Mouse (Mus musculus): Measurements from ENCODE around the gene Wdr20. TPM values are rescaled to one million over a fixed set of nuclear protein-coding genes. Genes with fewer than 3 reads are reported as not detected.

Wdr20 gene
- total and polyA plus RNA-seq, 2 experiments from 2014 or later: 12.1 to 36.9 TPM

- peak overlapping the region; percentile 96 for H3K27ac ChIP-seq (ENCODE audit: low read depth)
- H3K4me1 ChIP-seq (ENCODE audit: control insufficient read depth, insufficient read depth): peaks cover 6% of the 10 kb centered on the region; the same call in 1 of the 2 replicates
- peak overlapping the region; percentile 99 for H3K9ac ChIP-seq (replicated peaks; ENCODE audit: low read depth, low read length)
- peak; percentile 95 for DNase-seq (ENCODE audit: low spot score)
- peak overlapping the region; percentile 69 for H3K4me2 ChIP-seq (ENCODE audit: low read depth, low read length)
- no peaks in the 10 kb centered on the region for H3K9me3 ChIP-seq (replicated peaks; ENCODE audit: control insufficient read depth, low read length)
- peaks cover 30% of the 10 kb centered on the region for H3K36me3 ChIP-seq (replicated peaks; ENCODE audit: control insufficient read depth, insufficient read depth, low read length)
- no peaks in the 10 kb centered on the region for H3K27me3 ChIP-seq (ENCODE audit: control insufficient read depth, insufficient read depth, low read length)
- under 1% methylated on average over 86 of the region's 89 CpGs for WGBS
- ATAC-seq (ENCODE audit: insufficient read depth, low read depth): peak; percentile 95
- peak overlapping the region; percentile 100 for H3K4me3 ChIP-seq (ENCODE audit: low read depth, low read length)
- TF ChIP-seq EP300 (IDR thresholded peaks at IDR 0.05; ENCODE audit: low read depth) (0 out of 2 replicates have a peak, but pooled peaks have one; percentile 79), CTCF (IDR thresholded peaks at IDR 0.05; ENCODE audit: low read depth) (no peak)
These were observed 41.4 kb upstream of the Wdr20 start for GRCm38 (mm10) chr12:110696173-110696974.

- Histone ChIP-seq H3K27me3 (ENCODE audit: control insufficient read depth, insufficient read depth, low read length) (no peaks in the 10 kb centered on the region), H3K9me3 (replicated peaks; ENCODE audit: control insufficient read depth, low read length) (no peaks in the 10 kb centered on the region), H3K27ac (ENCODE audit: low read depth) (peak overlapping the region; percentile 96), H3K4me3 (ENCODE audit: low read depth, low read length) (peak overlapping the region; percentile 100), H3K4me2 (ENCODE audit: low read depth, low read length) (peak overlapping the region; percentile 69), H3K36me3 (replicated peaks; ENCODE audit: control insufficient read depth, insufficient read depth, low read length) (peaks cover 24% of the 10 kb centered on the region), H3K4me1 (ENCODE audit: control insufficient read depth, insufficient read depth) (peaks cover 8% of the 10 kb centered on the region; the same call in 1 of the 2 replicates), H3K9ac (replicated peaks; ENCODE audit: low read depth, low read length) (peak overlapping the region; percentile 57)
- ATAC-seq (ENCODE audit: insufficient read depth, low read depth) (no peak), DNase-seq (ENCODE audit: low spot score) (no peak)
- 45% methylated on average over 9 of the region's 9 CpGs for WGBS
- TF ChIP-seq EP300 (IDR thresholded peaks at IDR 0.05; ENCODE audit: low read depth): no peak
- TF ChIP-seq CTCF (IDR thresholded peaks at IDR 0.05; ENCODE audit: low read depth): no peak
These were observed 40.8 kb upstream of the Wdr20 start for GRCm38 (mm10) chr12:110696975-110697400.

- DNase-seq (ENCODE audit: low spot score): no peak
- H3K4me2 ChIP-seq (ENCODE audit: low read depth, low read length): peak overlapping the region; percentile 69; the same call in 1 of the 2 replicates
- H3K9ac ChIP-seq (replicated peaks; ENCODE audit: low read depth, low read length): no peak overlapping the region
- TF ChIP-seq EP300 (IDR thresholded peaks at IDR 0.05; ENCODE audit: low read depth): no peak
- no peak for TF ChIP-seq CTCF (IDR thresholded peaks at IDR 0.05; ENCODE audit: low read depth)
- no peaks in the 10 kb centered on the region for H3K27me3 ChIP-seq (ENCODE audit: control insufficient read depth, insufficient read depth, low read length)
- H3K27ac ChIP-seq (ENCODE audit: low read depth): no peak overlapping the region
- H3K9me3 ChIP-seq (replicated peaks; ENCODE audit: control insufficient read depth, low read length): no peaks in the 10 kb centered on the region
- peaks cover 8% of the 10 kb centered on the region; the same call in 1 of the 2 replicates for H3K4me1 ChIP-seq (ENCODE audit: control insufficient read depth, insufficient read depth)
- WGBS: 61% methylated on average over 5 of the region's 5 CpGs
- H3K36me3 ChIP-seq (replicated peaks; ENCODE audit: control insufficient read depth, insufficient read depth, low read length): peaks cover 21% of the 10 kb centered on the region
- no peak overlapping the region for H3K4me3 ChIP-seq (ENCODE audit: low read depth, low read length)
- ATAC-seq (ENCODE audit: insufficient read depth, low read depth): no peak
These were observed 40.3 kb upstream of the Wdr20 start for GRCm38 (mm10) chr12:110697457-110697856.

GRCm38 (mm10) chr12:110698080-110698479 lies 39.7 kb upstream of the Wdr20 start:
- ATAC-seq (ENCODE audit: insufficient read depth, low read depth): no peak
- no peak overlapping the region for H3K4me2 ChIP-seq (ENCODE audit: low read depth, low read length)
- H3K36me3 ChIP-seq (replicated peaks; ENCODE audit: control insufficient read depth, insufficient read depth, low read length): peaks cover 14% of the 10 kb centered on the region
- H3K9me3 ChIP-seq (replicated peaks; ENCODE audit: control insufficient read depth, low read length): no peaks in the 10 kb centered on the region
- TF ChIP-seq EP300 (IDR thresholded peaks at IDR 0.05; ENCODE audit: low read depth) (no peak), CTCF (IDR thresholded peaks at IDR 0.05; ENCODE audit: low read depth) (no peak)
- H3K4me1 ChIP-seq (ENCODE audit: control insufficient read depth, insufficient read depth): peaks cover 8% of the 10 kb centered on the region; the same call in 1 of the 2 replicates
- no peak overlapping the region for H3K9ac ChIP-seq (replicated peaks; ENCODE audit: low read depth, low read length)
- WGBS: 90% methylated on average over 1 of the region's 1 CpGs
- no peak for DNase-seq (ENCODE audit: low spot score)
- no peak overlapping the region for H3K4me3 ChIP-seq (ENCODE audit: low read depth, low read length)
- H3K27ac ChIP-seq (ENCODE audit: low read depth): no peak overlapping the region
- no peaks in the 10 kb centered on the region for H3K27me3 ChIP-seq (ENCODE audit: control insufficient read depth, insufficient read depth, low read length)

- Histone ChIP-seq H3K36me3 (replicated peaks; ENCODE audit: control insufficient read depth, insufficient read depth, low read length) (peaks cover 9% of the 10 kb centered on the region), H3K4me3 (ENCODE audit: low read depth, low read length) (no peak overlapping the region), H3K9me3 (replicated peaks; ENCODE audit: control insufficient read depth, low read length) (no peaks in the 10 kb centered on the region), H3K27me3 (ENCODE audit: control insufficient read depth, insufficient read depth, low read length) (no peaks in the 10 kb centered on the region), H3K4me1 (ENCODE audit: control insufficient read depth, insufficient read depth) (peaks cover 8% of the 10 kb centered on the region; the same call in 1 of the 2 replicates), H3K27ac (ENCODE audit: low read depth) (no peak overlapping the region), H3K4me2 (ENCODE audit: low read depth, low read length) (no peak overlapping the region), H3K9ac (replicated peaks; ENCODE audit: low read depth, low read length) (no peak overlapping the region)
- DNase-seq (ENCODE audit: low spot score) (no peak), ATAC-seq (ENCODE audit: insufficient read depth, low read depth) (no peak)
- 38% methylated on average over 15 of the region's 15 CpGs for WGBS
- TF ChIP-seq EP300 (IDR thresholded peaks at IDR 0.05; ENCODE audit: low read depth) (no peak), CTCF (IDR thresholded peaks at IDR 0.05; ENCODE audit: low read depth) (no peak)
These were observed 39.1 kb upstream of the Wdr20 start for GRCm38 (mm10) chr12:110698523-110699170.

Data from heart, postnatal 0 days (tissue).